Mouse (Mus musculus) bone marrow macrophage, adult 2 months (primary cell): ENCODE measurements at regions not wholly inside any gene's neighbourhood (a gene's known extent, or its start where the extent isn't known, plus 50 kb on each side); places are given as distances from the start of the nearest gene placed in this dataset.

Experiments
- CTCF ChIP-seq: IDR thresholded peaks from 2 replicates; pipeline ENCODE4 v1.5.1; 2012; ENCODE audit warnings: low read depth, mild to moderate bottlenecking, low read length, moderate library complexity
- POLR2A ChIP-seq: IDR thresholded peaks from 2 replicates; pipeline ENCODE4 v1.6.1; 2012; ENCODE audit warnings: mild to moderate bottlenecking, low read depth, low read length, borderline replicate concordance

GRCm38 (mm10) chr2:73983166-73983565, 72.0 kb upstream of the Atp5g3 start:
- TF ChIP-seq POLR2A (no peak), CTCF (no peak)
